Mouse (Mus musculus) MEL (cell line): ENCODE measurements around the gene Ptges3. TPM values are rescaled to one million over a fixed set of nuclear protein-coding genes. Genes with fewer than 3 reads are reported as not detected.

Experiments
- DNase-seq: peaks from one replicate; pipeline ENCODE4 v3.0.0; 2011; ENCODE audit warnings: low read depth, low spot score
- H3K27ac ChIP-seq: 2 replicates; pipeline ENCODE4 v1.5.1; 2012; ENCODE audit warnings: low read depth, mild to moderate bottlenecking, control low read depth, low read length, moderate library complexity; ENCODE audit not compliant: control insufficient read depth
- H3K27me3 ChIP-seq, 2 experiments: fragments of 150-350 bp in 1 of 2; sonication (generic) in 1 of 2; 2 replicates each; pipeline ENCODE4 v1.6.1; 2012; ENCODE audit warnings: low read length in 2 of 2, mild to moderate bottlenecking in 2 of 2, improper control_type of control experiment in 1 of 2, moderate library complexity in 1 of 2; ENCODE audit not compliant: insufficient read depth in 2 of 2, control insufficient read depth in 1 of 2
- H3K36me3 ChIP-seq, 2 experiments: 2 replicates each; pipeline ENCODE4 v1.6.1; 2012 to 2014; ENCODE audit warnings: low read length in 2 of 2, improper control_type of control experiment in 1 of 2, inconsistent platforms in 1 of 2, mild to moderate bottlenecking in 1 of 2; ENCODE audit not compliant: insufficient read depth in 2 of 2, control insufficient read depth in 1 of 2
- H3K4me1 ChIP-seq, 2 experiments: fragments of 150-350 bp in 1 of 2; sonication (generic) in 1 of 2; 2 replicates each; pipeline ENCODE4 v1.6.1; 2012; ENCODE audit warnings: low read length in 2 of 2, improper control_type of control experiment in 1 of 2, mild to moderate bottlenecking in 1 of 2; ENCODE audit not compliant: insufficient read depth in 2 of 2, control insufficient read depth in 1 of 2
- H3K4me3 ChIP-seq, 2 experiments: fragments of 150-350 bp in 1 of 2; sonication (generic) in 1 of 2; 2 replicates each; pipeline ENCODE4 v1.5.1; 2012; ENCODE audit warnings: low read depth in 2 of 2, low read length in 2 of 2, mild to moderate bottlenecking in 2 of 2, moderate library complexity in 2 of 2, control low read depth in 1 of 2, improper control_type of control experiment in 1 of 2; ENCODE audit not compliant: control insufficient read depth in 1 of 2, insufficient read depth in 1 of 2
- H3K79me2 ChIP-seq: 2 replicates; pipeline ENCODE4 v1.6.1; 2012; ENCODE audit warnings: mild to moderate bottlenecking, low read length, moderate library complexity; ENCODE audit not compliant: control insufficient read depth, poor library complexity, insufficient read depth
- H3K9ac ChIP-seq: 2 replicates; pipeline ENCODE4 v1.6.1; 2012; ENCODE audit warnings: low read depth, mild to moderate bottlenecking, control low read depth, low read length, moderate library complexity; ENCODE audit not compliant: control insufficient read depth, poor library complexity, severe bottlenecking
- H3K9me3 ChIP-seq: fragments of 150-350 bp; sonication (generic); replicated peaks from 2 replicates; pipeline ENCODE4 v1.6.1; 2012; ENCODE audit warnings: mild to moderate bottlenecking, low read length, improper control_type of control experiment, moderate library complexity; ENCODE audit not compliant: insufficient read depth
- BHLHE40 ChIP-seq: IDR thresholded peaks from 2 replicates; pipeline ENCODE4 v1.6.1; 2012; ENCODE audit warnings: low read depth, mild to moderate bottlenecking, inconsistent platforms, low read length, improper control_type of control experiment, borderline replicate concordance
- CHD1 ChIP-seq: IDR thresholded peaks from 2 replicates; pipeline ENCODE4 v1.6.1; 2012; ENCODE audit warnings: low read depth, mild to moderate bottlenecking, inconsistent platforms, low read length, improper control_type of control experiment
- CHD2 ChIP-seq: IDR thresholded peaks from 2 replicates; pipeline ENCODE4 v1.6.1; 2011; ENCODE audit warnings: low read length, improper control_type of control experiment
- CTCF ChIP-seq, 3 experiments: IDR thresholded peaks in 2 of 3; conservative IDR thresholded peaks in 1 of 3; 2 replicates each; pipeline ENCODE4 v1.5.1; 2011 to 2012; ENCODE audit warnings: low read length in 3 of 3, low read depth in 2 of 3, mild to moderate bottlenecking in 2 of 3, improper control_type of control experiment in 1 of 3, inconsistent platforms in 1 of 3, mixed read lengths in 1 of 3, moderate library complexity in 1 of 3; ENCODE audit not compliant: control insufficient read depth in 1 of 3, insufficient read depth in 1 of 3, poor library complexity in 1 of 3, severe bottlenecking in 1 of 3
- E2F4 ChIP-seq: IDR thresholded peaks from 2 replicates; pipeline ENCODE4 v1.6.1; 2011; ENCODE audit warnings: low read depth, low read length, improper control_type of control experiment, borderline replicate concordance
- ELF1 ChIP-seq: IDR thresholded peaks from 2 replicates; pipeline ENCODE4 v1.6.1; 2014; ENCODE audit warnings: low read depth, mild to moderate bottlenecking, inconsistent platforms, low read length, improper control_type of control experiment, moderate library complexity
- EP300 ChIP-seq, 2 experiments: IDR thresholded peaks; 2 replicates each; pipeline ENCODE4 v1.6.1; 2011; ENCODE audit warnings: improper control_type of control experiment in 2 of 2, low read length in 2 of 2, low read depth in 1 of 2, mild to moderate bottlenecking in 1 of 2
- ETS1 ChIP-seq: IDR thresholded peaks from 2 replicates; pipeline ENCODE4 v1.6.1; 2012; ENCODE audit warnings: low read depth, mild to moderate bottlenecking, inconsistent platforms, low read length, improper control_type of control experiment, moderate library complexity
- GABPA ChIP-seq: IDR thresholded peaks from 2 replicates; pipeline ENCODE4 v1.6.1; 2012; ENCODE audit warnings: low read depth, mild to moderate bottlenecking, inconsistent platforms, low read length, improper control_type of control experiment, moderate library complexity
- GATA1 ChIP-seq: IDR thresholded peaks from 2 replicates; pipeline ENCODE4 v1.6.1; 2011; ENCODE audit warnings: low read depth, low read length, improper control_type of control experiment
- HCFC1 ChIP-seq: IDR thresholded peaks from 2 replicates; pipeline ENCODE4 v1.6.1; 2012; ENCODE audit warnings: low read depth, mild to moderate bottlenecking, inconsistent platforms, low read length, improper control_type of control experiment, moderate library complexity
- JUND ChIP-seq: IDR thresholded peaks from 2 replicates; pipeline ENCODE4 v1.6.1; 2011; ENCODE audit warnings: low read depth, mild to moderate bottlenecking, improper control_type of control experiment, low read length
- MAFK ChIP-seq: IDR thresholded peaks from 2 replicates; pipeline ENCODE4 v1.6.1; 2011; ENCODE audit warnings: low read depth, mild to moderate bottlenecking, low read length, improper control_type of control experiment, borderline replicate concordance
- MAX ChIP-seq: IDR thresholded peaks from 2 replicates; pipeline ENCODE4 v1.6.1; 2011; ENCODE audit warnings: low read length, improper control_type of control experiment
- MAZ ChIP-seq: IDR thresholded peaks from 2 replicates; pipeline ENCODE4 v1.6.1; 2012; ENCODE audit warnings: low read depth, mild to moderate bottlenecking, inconsistent platforms, low read length, improper control_type of control experiment
- MXI1 ChIP-seq: IDR thresholded peaks from 2 replicates; pipeline ENCODE4 v1.6.1; 2011; ENCODE audit warnings: mild to moderate bottlenecking, low read depth, low read length, improper control_type of control experiment
- MYC ChIP-seq: IDR thresholded peaks from 2 replicates; pipeline ENCODE4 v1.6.1; 2011; ENCODE audit warnings: low read depth, mild to moderate bottlenecking, low read length, improper control_type of control experiment, moderate library complexity
- NELFE ChIP-seq: IDR thresholded peaks from 2 replicates; pipeline ENCODE4 v1.6.1; 2011; ENCODE audit warnings: low read depth, low read length, improper control_type of control experiment
- NRF1 ChIP-seq: IDR thresholded peaks from 2 replicates; pipeline ENCODE4 v1.6.1; 2014; ENCODE audit warnings: low read depth, mild to moderate bottlenecking, inconsistent platforms, low read length, improper control_type of control experiment, moderate library complexity; ENCODE audit not compliant: poor library complexity, insufficient read depth, severe bottlenecking
- POLR2A ChIP-seq, 2 experiments: IDR thresholded peaks; 2 replicates each; pipeline ENCODE4 v1.6.1; 2011 to 2012; ENCODE audit warnings: low read length in 2 of 2, mild to moderate bottlenecking in 2 of 2, control low read depth in 1 of 2, improper control_type of control experiment in 1 of 2, low read depth in 1 of 2, moderate library complexity in 1 of 2; ENCODE audit not compliant: control insufficient read depth in 1 of 2, insufficient read depth in 1 of 2, poor library complexity in 1 of 2
- POLR2AphosphoS2 ChIP-seq: IDR thresholded peaks from 2 replicates; pipeline ENCODE4 v1.6.1; 2011; ENCODE audit warnings: low read length, improper control_type of control experiment
- POLR2AphosphoS5 ChIP-seq: IDR thresholded peaks from 2 replicates; pipeline ENCODE4 v1.6.1; 2012; ENCODE audit warnings: low read depth, borderline replicate concordance, mild to moderate bottlenecking, inconsistent platforms, low read length, moderate library complexity, mixed read lengths
- RAD21 ChIP-seq: IDR thresholded peaks from 2 replicates; pipeline ENCODE4 v1.6.1; 2011; ENCODE audit warnings: mild to moderate bottlenecking, low read depth, low read length, improper control_type of control experiment
- RCOR1 ChIP-seq: IDR thresholded peaks from 2 replicates; pipeline ENCODE4 v1.6.1; 2012; ENCODE audit warnings: low read depth, mild to moderate bottlenecking, inconsistent platforms, low read length, improper control_type of control experiment
- SIN3A ChIP-seq: IDR thresholded peaks from 2 replicates; pipeline ENCODE4 v1.6.1; 2012; ENCODE audit warnings: low read length, improper control_type of control experiment, inconsistent platforms
- SMC3 ChIP-seq: IDR thresholded peaks from 2 replicates; pipeline ENCODE4 v1.6.1; 2011; ENCODE audit warnings: low read depth, low read length, improper control_type of control experiment
- TAL1 ChIP-seq: IDR thresholded peaks from 2 replicates; pipeline ENCODE4 v1.6.1; 2012; ENCODE audit warnings: mild to moderate bottlenecking, inconsistent platforms, low read length, moderate library complexity, mixed read lengths
- TBP ChIP-seq: IDR thresholded peaks from 2 replicates; pipeline ENCODE4 v1.8.0; 2011; ENCODE audit warnings: low read depth, low read length, improper control_type of control experiment
- TCF12 ChIP-seq: IDR thresholded peaks from 2 replicates; pipeline ENCODE4 v1.6.1; 2014; ENCODE audit warnings: low read depth, mild to moderate bottlenecking, inconsistent platforms, low read length, improper control_type of control experiment, moderate library complexity
- UBTF ChIP-seq: IDR thresholded peaks from 2 replicates; pipeline ENCODE4 v1.6.1; 2012; ENCODE audit warnings: low read depth, mild to moderate bottlenecking, inconsistent platforms, low read length, improper control_type of control experiment, moderate library complexity, borderline replicate concordance; ENCODE audit not compliant: insufficient read depth
- USF1 ChIP-seq: IDR thresholded peaks from 2 replicates; pipeline ENCODE4 v1.6.1; 2014; ENCODE audit warnings: low read depth, mild to moderate bottlenecking, inconsistent platforms, low read length, improper control_type of control experiment, moderate library complexity
- USF2 ChIP-seq, 2 experiments: IDR thresholded peaks; 2 replicates each; pipeline ENCODE4 v1.6.1; 2011 to 2012; ENCODE audit warnings: improper control_type of control experiment in 2 of 2, low read length in 2 of 2, borderline replicate concordance in 1 of 2, inconsistent platforms in 1 of 2, low read depth in 1 of 2, mild to moderate bottlenecking in 1 of 2; ENCODE audit not compliant: insufficient read depth in 1 of 2
- ZC3H11A ChIP-seq: IDR thresholded peaks from 2 replicates; pipeline ENCODE4 v1.6.1; 2012; ENCODE audit warnings: low read depth, mild to moderate bottlenecking, inconsistent platforms, low read length, improper control_type of control experiment
- ZKSCAN1 ChIP-seq: IDR thresholded peaks from 2 replicates; pipeline ENCODE4 v1.6.1; 2012; ENCODE audit warnings: low read depth, mild to moderate bottlenecking, inconsistent platforms, low read length, improper control_type of control experiment, moderate library complexity
- ZMIZ1 ChIP-seq: IDR thresholded peaks from 2 replicates; pipeline ENCODE4 v1.6.1; 2012; ENCODE audit warnings: low read depth, mild to moderate bottlenecking, inconsistent platforms, low read length, improper control_type of control experiment, moderate library complexity
- ZNF384 ChIP-seq: IDR thresholded peaks from 2 replicates; pipeline ENCODE4 v1.6.1; 2012; ENCODE audit warnings: low read depth, mild to moderate bottlenecking, inconsistent platforms, low read length, improper control_type of control experiment
- polyA plus RNA-seq, 2 experiments: library from polyadenylated mRNA; stranded (reverse) in 1 of 2; unstranded in 1 of 2; fragments of >175 nt in 1 of 2; fragments of >200 nt in 1 of 2; gene quantifications; 2 replicates each; pipeline versions ENCODE4 v1.2.1 to v1.2.4; 2012; ENCODE audit warnings: low replicate concordance in 2 of 2, low read depth in 1 of 2; ENCODE audit not compliant: insufficient read length in 2 of 2, insufficient read depth in 1 of 2, missing spikeins in 1 of 2
- total RNA-seq: library from RNA; depleted of rRNA; stranded (reverse); fragments of 300-350 nt; gene quantifications from 2 replicates; pipeline ENCODE4 v1.2.3, GENCODE M21; 2012

Gene Ptges3
- total and polyA plus RNA-seq, 3 experiments: 216 to 627 (median 233) TPM

GRCm38 (mm10) chr10:128036746-128037425, 21.9 kb upstream of the Ptges3 start:
- Histone ChIP-seq H3K4me3 (peak overlapping the region; percentile 96 to 97), H3K4me1 (peaks cover 8 to 13% of the 10 kb centered on the region in 2 experiments), H3K79me2 (peaks cover 65% of the 10 kb centered on the region), H3K9ac (peak overlapping the region; percentile 97), H3K36me3 (peaks cover 23 to 42% of the 10 kb centered on the region in 2 experiments), H3K9me3 (no peaks in the 10 kb centered on the region), H3K27ac (peak overlapping the region; percentile 86), H3K27me3 (no peaks in the 10 kb centered on the region)
- TF ChIP-seq MAX (peak; percentile 81), RAD21 (no peak), NRF1 (no peak), USF2 (IDR thresholded peaks at IDR 0.05; ENCODE audit: borderline replicate concordance in 1 of 2, insufficient read depth in 1 of 2, low read depth in 1 of 2, low read length in 2 of 2) (no peak), TBP (peak; percentile 62), POLR2A (IDR thresholded peaks at IDR 0.05; ENCODE audit: control insufficient read depth in 1 of 2, insufficient read depth in 1 of 2, low read depth in 1 of 2, low read length in 2 of 2, poor library complexity in 1 of 2) (peak in 1 of 2 experiments; percentile 52; a peak in 1 of 4 replicates), JUND (no peak), CHD1 (no peak; the same call in 1 of the 2 replicates), TAL1 (no peak), TCF12 (no peak), MYC (peak; percentile 85), POLR2AphosphoS2 (peak; percentile 73; the same call in 1 of the 2 replicates), RCOR1 (no peak), NELFE (peak; percentile 48; the same call in 1 of the 2 replicates), MXI1 (peak; percentile 96), ZMIZ1 (0 out of 2 replicates have a peak, but pooled peaks have one; percentile 60), SMC3 (no peak), MAFK (peak; percentile 91), CHD2 (no peak), BHLHE40 (peak; percentile 33; the same call in 1 of the 2 replicates), EP300 (IDR thresholded peaks at IDR 0.05; ENCODE audit: low read depth in 1 of 2, low read length in 2 of 2) (no peak; a peak in 1 of 4 replicates), MAZ (no peak), USF1 (peak; percentile 69), ZKSCAN1 (no peak), GATA1 (no peak), ETS1 (peak; percentile 78), CTCF (IDR thresholded peaks at IDR 0.05 in 2 of 3, conservative IDR thresholded peaks at IDR 0.05 in 1 of 3; ENCODE audit: control insufficient read depth in 1 of 3, insufficient read depth in 1 of 3, low read depth in 2 of 3, low read length in 3 of 3, poor library complexity in 1 of 3, severe bottlenecking in 1 of 3) (no peak), SIN3A (peak; percentile 76; the same call in 1 of the 2 replicates), HCFC1 (0 out of 2 replicates have a peak, but pooled peaks have one; percentile 58), ZNF384 (no peak), GABPA (no peak), ELF1 (no peak), UBTF (no peak), ZC3H11A (no peak), E2F4 (no peak), POLR2AphosphoS5 (no peak)
- peak; percentile 87 for DNase-seq
